Mouse (Mus musculus): Measurements from ENCODE around the gene Tlcd1. TPM values are rescaled to one million over a fixed set of nuclear protein-coding genes. Genes with fewer than 3 reads are reported as not detected.
A peak's percentile ranks its signal among the peaks of the same experiment; 100 is the strongest.

The Tlcd1 gene
- polyA plus RNA-seq, 1 experiment: 12.2 TPM

GRCm38 (mm10) chr11:78190041-78190440 lies 13.5 kb downstream of the Tlcd1 start:
- Histone ChIP-seq H3K9me3 (replicated peaks; ENCODE audit: control insufficient read depth, insufficient read depth, low read length, poor library complexity, severe bottlenecking) (no peaks in the 10 kb centered on the region), H3K4me3 (ENCODE audit: low read depth, low read length) (peak overlapping the region; percentile 90), H3K9ac (ENCODE audit: low read depth, poor library complexity, severe bottlenecking) (peak overlapping the region; percentile 90; the same call in 1 of the 2 replicates), H3K27me3 (ENCODE audit: control insufficient read depth, insufficient read depth, low read length, poor library complexity, severe bottlenecking) (no peaks in the 10 kb centered on the region), H3K27ac (ENCODE audit: insufficient read depth, low read length) (peak overlapping the region; percentile 74), H3K36me3 (ENCODE audit: control insufficient read depth, insufficient read depth, low read length, poor library complexity, severe bottlenecking) (peaks cover 2% of the 10 kb centered on the region; the same call in 1 of the 2 replicates), H3K4me1 (ENCODE audit: control insufficient read depth, insufficient read depth, low read length) (peaks cover 2% of the 10 kb centered on the region)
- TF ChIP-seq EP300 (IDR thresholded peaks at IDR 0.05; ENCODE audit: insufficient read depth, low read depth, low read length): no peak
- no peak for TF ChIP-seq POLR2A (IDR thresholded peaks at IDR 0.05; ENCODE audit: insufficient read depth, low read length)
- TF ChIP-seq CTCF (IDR thresholded peaks at IDR 0.05; ENCODE audit: low read depth, low read length): no peak

GRCm38 (mm10) chr11:78193113-78193512 lies 16.6 kb downstream of the Tlcd1 start, which contains the start of gene Proca1:
Gene Proca1, plus strand, starts transcription at chr11:78193392.
- peaks cover 2% of the 10 kb centered on the region for H3K4me1 ChIP-seq (ENCODE audit: control insufficient read depth, insufficient read depth, low read length)
- H3K27ac ChIP-seq (ENCODE audit: insufficient read depth, low read length): no peak within 1 kb of the TSS
- peak within 1 kb of the TSS; percentile 88; the same call in 1 of the 2 replicates for H3K4me3 ChIP-seq (ENCODE audit: low read depth, low read length)
- H3K9me3 ChIP-seq (replicated peaks; ENCODE audit: control insufficient read depth, insufficient read depth, low read length, poor library complexity, severe bottlenecking): no peaks in the 10 kb centered on the region
- H3K36me3 ChIP-seq (ENCODE audit: control insufficient read depth, insufficient read depth, low read length, poor library complexity, severe bottlenecking): peaks cover 2% of the 10 kb centered on the region; the same call in 1 of the 2 replicates
- H3K27me3 ChIP-seq (ENCODE audit: control insufficient read depth, insufficient read depth, low read length, poor library complexity, severe bottlenecking): no peaks in the 10 kb centered on the region
- no peak for TF ChIP-seq EP300 (IDR thresholded peaks at IDR 0.05; ENCODE audit: insufficient read depth, low read depth, low read length)
- TF ChIP-seq POLR2A (IDR thresholded peaks at IDR 0.05; ENCODE audit: insufficient read depth, low read length): no peak
- TF ChIP-seq CTCF (IDR thresholded peaks at IDR 0.05; ENCODE audit: low read depth, low read length): no peak
- H3K9ac ChIP-seq (ENCODE audit: low read depth, poor library complexity, severe bottlenecking): peak within 1 kb of the TSS; percentile 44; the same call in 1 of the 2 replicates

- Histone ChIP-seq H3K27ac (ENCODE audit: insufficient read depth, low read length) (peak overlapping the region; percentile 36; the same call in 1 of the 2 replicates), H3K9ac (ENCODE audit: low read depth, poor library complexity, severe bottlenecking) (peak overlapping the region; percentile 44), H3K4me3 (ENCODE audit: low read depth, low read length) (peak overlapping the region; percentile 88), H3K9me3 (replicated peaks; ENCODE audit: control insufficient read depth, insufficient read depth, low read length, poor library complexity, severe bottlenecking) (no peaks in the 10 kb centered on the region), H3K27me3 (ENCODE audit: control insufficient read depth, insufficient read depth, low read length, poor library complexity, severe bottlenecking) (no peaks in the 10 kb centered on the region), H3K4me1 (ENCODE audit: control insufficient read depth, insufficient read depth, low read length) (peaks cover 2% of the 10 kb centered on the region), H3K36me3 (ENCODE audit: control insufficient read depth, insufficient read depth, low read length, poor library complexity, severe bottlenecking) (peaks cover 2% of the 10 kb centered on the region; the same call in 1 of the 2 replicates)
- TF ChIP-seq CTCF (IDR thresholded peaks at IDR 0.05; ENCODE audit: low read depth, low read length) (no peak), EP300 (IDR thresholded peaks at IDR 0.05; ENCODE audit: insufficient read depth, low read depth, low read length) (no peak), POLR2A (IDR thresholded peaks at IDR 0.05; ENCODE audit: insufficient read depth, low read length) (no peak)
These were observed 18.0 kb downstream of the Tlcd1 start for GRCm38 (mm10) chr11:78194411-78195100.

- 0 out of 2 replicates have a peak overlapping the region, but pooled peaks have one; percentile 18 for H3K27ac ChIP-seq (ENCODE audit: insufficient read depth, low read length)
- peak overlapping the region; percentile 44 for H3K9ac ChIP-seq (ENCODE audit: low read depth, poor library complexity, severe bottlenecking)
- TF ChIP-seq CTCF (IDR thresholded peaks at IDR 0.05; ENCODE audit: low read depth, low read length): no peak
- no peak for TF ChIP-seq EP300 (IDR thresholded peaks at IDR 0.05; ENCODE audit: insufficient read depth, low read depth, low read length)
- no peak for TF ChIP-seq POLR2A (IDR thresholded peaks at IDR 0.05; ENCODE audit: insufficient read depth, low read length)
These were observed 18.8 kb downstream of the Tlcd1 start for GRCm38 (mm10) chr11:78195101-78195863.

GRCm38 (mm10) chr11:78202372-78202771 lies 25.9 kb downstream of the Tlcd1 start:
- Histone ChIP-seq H3K27ac (ENCODE audit: insufficient read depth, low read length) (no peak overlapping the region), H3K9me3 (replicated peaks; ENCODE audit: control insufficient read depth, insufficient read depth, low read length, poor library complexity, severe bottlenecking) (no peaks in the 10 kb centered on the region), H3K9ac (ENCODE audit: low read depth, poor library complexity, severe bottlenecking) (no peak overlapping the region), H3K27me3 (ENCODE audit: control insufficient read depth, insufficient read depth, low read length, poor library complexity, severe bottlenecking) (no peaks in the 10 kb centered on the region), H3K36me3 (ENCODE audit: control insufficient read depth, insufficient read depth, low read length, poor library complexity, severe bottlenecking) (peaks cover 13% of the 10 kb centered on the region; the same call in 1 of the 2 replicates), H3K4me1 (ENCODE audit: control insufficient read depth, insufficient read depth, low read length) (no peaks in the 10 kb centered on the region), H3K4me3 (ENCODE audit: low read depth, low read length) (no peak overlapping the region)
- no peak for TF ChIP-seq POLR2A (IDR thresholded peaks at IDR 0.05; ENCODE audit: insufficient read depth, low read length)

More at GRCm38 (mm10) chr11:78195101-78195863, 18.8 kb downstream of the Tlcd1 start:
- Histone ChIP-seq H3K27me3 (ENCODE audit: control insufficient read depth, insufficient read depth, low read length, poor library complexity, severe bottlenecking) (no peaks in the 10 kb centered on the region), H3K36me3 (ENCODE audit: control insufficient read depth, insufficient read depth, low read length, poor library complexity, severe bottlenecking) (peaks cover 2% of the 10 kb centered on the region; the same call in 1 of the 2 replicates), H3K4me1 (ENCODE audit: control insufficient read depth, insufficient read depth, low read length) (no peaks in the 10 kb centered on the region), H3K4me3 (ENCODE audit: low read depth, low read length) (peak overlapping the region; percentile 88), H3K9me3 (replicated peaks; ENCODE audit: control insufficient read depth, insufficient read depth, low read length, poor library complexity, severe bottlenecking) (no peaks in the 10 kb centered on the region)
